In genomic region chr9:50485521-50485920, GRCm38 (mm10) we compare ENCODE assay signal across 9 mouse cellular contexts. TPM values are rescaled to one million over a fixed set of nuclear protein-coding genes. Genes with fewer than 3 reads are reported as not detected.
DNase-seq lines count a peak whose midpoint lies in the region; ATAC-seq and TF ChIP-seq lines count a peak whose summit lies in the region.
"Had no signal": no experiment of that assay in that cellular context is flagged by ENCODE, and none has a peak within 500 bp of the region (broad histone marks: within the 10 kb centered on the region; RNA-seq: fewer than 3 reads in every experiment).

No protein-coding gene starts in this region.

- TF ChIP-seq POLR2A in heart, adult 2 months (IDR thresholded peaks at IDR 0.05; ENCODE audit: insufficient read depth, low read depth, low read length): no peak

- H3K9me3 ChIP-seq in heart, embryonic 15.5 days (replicated peaks): no peaks in the 10 kb centered on the region
- no peaks in the 10 kb centered on the region for H3K9me3 ChIP-seq in hindbrain, embryonic 16.5 days (ENCODE audit: control insufficient read depth, low read length)
- no peaks in the 10 kb centered on the region for H3K9me3 ChIP-seq in midbrain, embryonic 10.5 days (replicated peaks)

- H3K4me2 ChIP-seq in heart, embryonic 15.5 days: peak overlapping the region; percentile 38
- peak overlapping the region; percentile 34 for H3K4me2 ChIP-seq in hindbrain, embryonic 16.5 days (ENCODE audit: low read length)

- 15% methylated on average over 10 of the region's 10 CpGs for WGBS in heart, embryonic 15.5 days
- WGBS in heart, adult 2 months: 31% methylated on average over 10 of the region's 10 CpGs
- WGBS in hindbrain, embryonic 16.5 days: 4% methylated on average over 10 of the region's 10 CpGs
- 7% methylated on average over 10 of the region's 10 CpGs for WGBS in midbrain, embryonic 10.5 days

- H3K4me1 ChIP-seq in heart, embryonic 15.5 days (replicated peaks): peaks cover 4% of the 10 kb centered on the region; the same call in 1 of the 2 replicates
- H3K4me1 ChIP-seq in heart, adult 2 months (ENCODE audit: control insufficient read depth, insufficient read depth, low read length): no peaks in the 10 kb centered on the region; the same call in 1 of the 2 replicates
- peaks cover 3% of the 10 kb centered on the region; the same call in 1 of the 2 replicates for H3K4me1 ChIP-seq in hindbrain, embryonic 16.5 days (ENCODE audit: control insufficient read depth, insufficient read depth, low read depth, low read length)
- H3K4me1 ChIP-seq in midbrain, embryonic 10.5 days: peaks cover 12% of the 10 kb centered on the region

- H3K27ac ChIP-seq in heart, embryonic 15.5 days: no peak overlapping the region
- no peak overlapping the region for H3K27ac ChIP-seq in heart, adult 2 months
- no peak overlapping the region for H3K27ac ChIP-seq in hindbrain, embryonic 16.5 days (ENCODE audit: low read depth, low read length)
- H3K27ac ChIP-seq in midbrain, embryonic 10.5 days (replicated peaks): peak overlapping the region; percentile 23; the same call in 1 of the 2 replicates

- no peak overlapping the region for H3K4me3 ChIP-seq in heart, embryonic 15.5 days
- no peak overlapping the region for H3K4me3 ChIP-seq in heart, adult 2 months
- H3K4me3 ChIP-seq in hindbrain, embryonic 16.5 days (ENCODE audit: low read length): no peak overlapping the region
- H3K4me3 ChIP-seq in midbrain, embryonic 10.5 days: peak overlapping the region; percentile 35; the same call in 1 of the 2 replicates

- no peak for TF ChIP-seq CTCF in heart, adult 2 months (IDR thresholded peaks at IDR 0.05)

- no peak for DNase-seq in heart, adult 2 months
- peak; percentile 69 for DNase-seq in embryo, embryonic 10.5 days (ENCODE audit: low spot score)
- peak; percentile 28 for DNase-seq in midbrain, embryonic 10.5 days (ENCODE audit: low spot score)
- DNase-seq in urinary bladder, postnatal 10 days (ENCODE audit: low spot score): no peak
- no peak for DNase-seq in ovary, postnatal 14 days (ENCODE audit: low spot score)

- H3K27me3 ChIP-seq in heart, embryonic 15.5 days: no peaks in the 10 kb centered on the region
- no peaks in the 10 kb centered on the region for H3K27me3 ChIP-seq in heart, adult 2 months (ENCODE audit: control insufficient read depth, insufficient read depth, low read length)
- no peaks in the 10 kb centered on the region for H3K27me3 ChIP-seq in hindbrain, embryonic 16.5 days (replicated peaks; ENCODE audit: control insufficient read depth, insufficient read depth, low read length)
- H3K27me3 ChIP-seq in midbrain, embryonic 10.5 days (ENCODE audit: low read depth, poor library complexity, severe bottlenecking): 0 out of 2 replicates have a peak, but pooled peaks cover 4% of the 10 kb centered on the region

- no peaks in the 10 kb centered on the region for H3K36me3 ChIP-seq in heart, embryonic 15.5 days
- H3K36me3 ChIP-seq in heart, adult 2 months (ENCODE audit: control insufficient read depth, insufficient read depth, low read length): no peaks in the 10 kb centered on the region
- H3K36me3 ChIP-seq in hindbrain, embryonic 16.5 days (ENCODE audit: control insufficient read depth, insufficient read depth, low read length): no peaks in the 10 kb centered on the region
- no peaks in the 10 kb centered on the region for H3K36me3 ChIP-seq in midbrain, embryonic 10.5 days

- H3K9ac ChIP-seq in heart, embryonic 15.5 days: no peak overlapping the region
- no peak overlapping the region for H3K9ac ChIP-seq in heart, adult 2 months (ENCODE audit: low read depth, low read length)
- H3K9ac ChIP-seq in hindbrain, embryonic 16.5 days (ENCODE audit: low read depth, low read length): no peak overlapping the region

- no peak for ATAC-seq in heart, embryonic 15.5 days (replicated peaks; ENCODE audit: insufficient number of reproducible peaks, insufficient read depth, low FRiP score, low read depth)
- 0 out of 2 replicates have a peak, but pooled peaks have one; percentile 54 for ATAC-seq in hindbrain, embryonic 16.5 days
- ATAC-seq in monocyte, adult 5-6 weeks (replicated peaks; ENCODE audit: insufficient number of reproducible peaks, low FRiP score, low TSS enrichment, poor library complexity, severe bottlenecking): no peak
- ATAC-seq: inflammation-experienced regulatory T-cells, adult 6 months had no signal

- no peak for TF ChIP-seq EP300 in heart, adult 2 months (IDR thresholded peaks at IDR 0.05; ENCODE audit: insufficient read depth, low read depth, low read length)

- intact Hi-C loops in heart, adult 2 months (cut with DNase I): no loop called here

- H3K79me2 ChIP-seq in heart, adult 2 months (replicated peaks; ENCODE audit: control insufficient read depth, insufficient read depth, low read length): no peaks in the 10 kb centered on the region

RNA-seq across cellular contexts. Expression of gene Plet1, which starts 8.8 kb away (rescaled TPM):
- 0.45 and 1.4 TPM in 2 replicates for polyA plus RNA-seq in heart, embryonic 15.5 days (2015; fragmentation: Nextera tagmentation; extraction: Ambion mirVana)
- total RNA-seq in heart, adult 2 months (2021): 1 to 10 TPM in 1 of 2 experiments, under 1 TPM in 1; 0.82 to 2.0 TPM
- polyA plus RNA-seq in heart, adult 2 months (2012; rRNA removed): 2.5 and 4.0 TPM in 2 replicates
- 0.90 and 1.1 TPM in 2 replicates for polyA plus RNA-seq in hindbrain, embryonic 16.5 days (2015; fragmentation: Nextera tagmentation; extraction: Ambion mirVana)
- 0.32 and 0.36 TPM in 2 replicates for polyA plus RNA-seq in midbrain, embryonic 10.5 days (2016; fragmentation: Nextera tagmentation; extraction: Ambion mirVana)
- not detected in 3 replicates for total RNA-seq in monocyte, adult 5-6 weeks (2017)
- polyA plus RNA-seq: inflammation-experienced regulatory T-cells, adult 6 months had no signal

RNA-seq across cellular contexts. Expression of gene Pts, which starts 43.0 kb away (rescaled TPM):
- 82.3 and 83.6 TPM in 2 replicates for polyA plus RNA-seq in heart, embryonic 15.5 days (2015; fragmentation: Nextera tagmentation; extraction: Ambion mirVana)
- 10 to 100 TPM; 24.8 to 30.2 TPM for total RNA-seq in heart, adult 2 months (2021)
- polyA plus RNA-seq in heart, adult 2 months (2012; rRNA removed): 28.7 and 63.3 TPM in 2 replicates
- 95.6 and 113 TPM in 2 replicates for polyA plus RNA-seq in hindbrain, embryonic 16.5 days (2015; fragmentation: Nextera tagmentation; extraction: Ambion mirVana)
- 86.9 and 95.9 TPM in 2 replicates for polyA plus RNA-seq in midbrain, embryonic 10.5 days (2016; fragmentation: Nextera tagmentation; extraction: Ambion mirVana)
- 81.1 to 126 TPM (median 108 TPM) in 3 replicates for total RNA-seq in monocyte, adult 5-6 weeks (2017)

Comparison
In these comparisons a context has a peak if more than half of its experiments do, and no peak if none do; other contexts are left out.
1. DNase-seq: peak in embryo, embryonic 10.5 days (single experiment) and midbrain, embryonic 10.5 days (single experiment); none in heart, adult 2 months (0 of 2), urinary bladder, postnatal 10 days (single experiment) and ovary, postnatal 14 days (single experiment).